Mouse (Mus musculus): ENCODE data around the gene Cic.

Gene Cic

GRCm38 (mm10) chr7:25270652-25271633 is 3.4 kb downstream of the Cic start:
- DNase-seq, result no peak

GRCm38 (mm10) chr7:25271651-25272444 is 4.3 kb downstream of the Cic start:
- DNase-seq, result no peak

GRCm38 (mm10) chr7:25272445-25273258 is 5.1 kb downstream of the Cic start:
- DNase-seq, result no peak

- DNase-seq, result no peak
Measured at GRCm38 (mm10) chr7:25273259-25274241, 6.0 kb downstream of the Cic start.

- DNase-seq, result no peak
Measured at GRCm38 (mm10) chr7:25274571-25274970, 7.1 kb downstream of the Cic start.

GRCm38 (mm10) chr7:25274996-25275395 is 7.5 kb downstream of the Cic start:
- no peak for DNase-seq

- DNase-seq, result no peak
Measured at GRCm38 (mm10) chr7:25275555-25276298, 8.2 kb downstream of the Cic start.

- no peak for DNase-seq
Measured at GRCm38 (mm10) chr7:25277405-25277804, 9.9 kb downstream of the Cic start.

GRCm38 (mm10) chr7:25277998-25278340 is 10.5 kb downstream of the Cic start:
- DNase-seq, result no peak

- DNase-seq, result peak; percentile 84
Measured at GRCm38 (mm10) chr7:25278341-25279075, 11.0 kb downstream of the Cic start.

- peak; percentile 91 for DNase-seq
Measured at GRCm38 (mm10) chr7:25279076-25279860, 11.8 kb downstream of the Cic start.

GRCm38 (mm10) chr7:25279861-25280791 is 12.6 kb downstream of the Cic start:
- no peak for DNase-seq

GRCm38 (mm10) chr7:25281166-25281733 is 13.7 kb downstream of the Cic start:
- no peak for DNase-seq

GRCm38 (mm10) chr7:25281734-25282601 is 14.5 kb downstream of the Cic start:
- peak; percentile 97 for DNase-seq

GRCm38 (mm10) chr7:25282731-25283211 is 15.3 kb downstream of the Cic start:
- peak; percentile 61 for DNase-seq

GRCm38 (mm10) chr7:25283637-25284036 is 16.1 kb downstream of the Cic start:
- DNase-seq, result no peak

GRCm38 (mm10) chr7:25284171-25284570 is 16.7 kb downstream of the Cic start:
- DNase-seq, result no peak

Data from kidney, adult 18-20 months (tissue).